ENCODE assay signal across 7 mouse cellular contexts in the genomic region with DNA sequence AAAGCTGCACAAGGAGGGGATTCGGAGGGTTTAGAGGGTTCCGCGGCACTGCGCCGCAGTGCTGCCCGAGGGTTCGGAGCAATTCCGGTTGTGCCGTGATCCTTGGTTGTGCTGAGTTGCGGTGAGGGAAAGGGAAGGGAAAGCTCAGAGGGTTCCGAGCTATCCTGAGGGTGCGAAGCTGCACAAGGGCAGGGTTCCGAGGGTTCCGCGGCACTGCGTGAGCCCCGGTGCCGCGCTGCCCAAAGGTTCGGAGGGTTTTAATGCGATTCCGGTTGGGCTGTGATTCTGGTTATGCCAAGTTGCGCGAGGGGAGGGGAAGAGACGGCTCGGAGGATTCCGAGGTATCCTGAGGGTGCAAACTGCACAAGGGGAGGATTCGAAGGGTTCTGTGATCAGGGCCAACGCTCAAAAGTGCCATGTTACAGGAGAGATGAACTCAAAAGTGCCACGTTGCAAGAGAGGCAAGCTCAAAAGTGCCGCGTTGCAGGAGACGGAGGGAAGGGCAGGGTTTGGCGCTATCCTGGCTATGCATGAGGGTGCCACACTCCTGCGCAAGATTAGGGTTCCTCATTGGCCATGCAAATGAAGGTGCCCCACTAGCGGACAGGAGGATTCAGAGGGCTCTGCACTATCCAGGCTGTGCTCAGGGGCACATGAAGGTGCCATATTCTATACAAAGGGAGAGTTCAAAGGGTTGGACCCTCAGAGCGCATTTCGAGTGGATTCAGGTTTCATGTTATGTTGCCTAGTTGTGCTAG. TPM values are rescaled to one million over a fixed set of nuclear protein-coding genes. Genes with fewer than 3 reads are reported as not detected.
A peak's percentile ranks its signal among the peaks of the same experiment; 100 is the strongest.
DNase-seq lines count a peak whose midpoint lies in the region; ATAC-seq and TF ChIP-seq lines count a peak whose summit lies in the region.

No protein-coding gene starts in this region.

- peak overlapping the region; percentile 64 for H3K4me2 ChIP-seq in hindbrain, embryonic 13.5 days

- DNase-seq in right cerebral cortex, postnatal 14 days, result peak; percentile 19
- no peak for DNase-seq in right cerebral cortex, postnatal 36 days (ENCODE audit: low spot score in 2 of 2)
- peak; percentile 35 for DNase-seq in mesoderm, embryonic 11.5 days (ENCODE audit: low read depth, low spot score)
- no peak for DNase-seq in spleen, adult 18-20 months

- no peaks in the 10 kb centered on the region for H3K27me3 ChIP-seq in hindbrain, embryonic 13.5 days

- H3K27ac ChIP-seq in cortical plate, adult 2 months (ENCODE audit: insufficient read depth, low read length), result no peak overlapping the region
- no peak overlapping the region for H3K27ac ChIP-seq in hindbrain, embryonic 13.5 days

- peak overlapping the region; percentile 71 for H3K9ac ChIP-seq in hindbrain, embryonic 13.5 days

- peak overlapping the region; percentile 38 for H3K4me3 ChIP-seq in cortical plate, adult 2 months (ENCODE audit: insufficient read depth, low read length)
- peak overlapping the region; percentile 46 for H3K4me3 ChIP-seq in hindbrain, embryonic 13.5 days

- TF ChIP-seq CTCF in cortical plate, adult 2 months (IDR thresholded peaks at IDR 0.05; ENCODE audit: extremely low read depth, insufficient read depth, low read length), result no peak

- 58% methylated on average over 38 of the region's 38 CpGs for WGBS in hindbrain, embryonic 13.5 days

- peak; percentile 37 for ATAC-seq in hindbrain, embryonic 13.5 days (ENCODE audit: low FRiP score)
- no peak for ATAC-seq in monocyte, adult 5-6 weeks (replicated peaks; ENCODE audit: insufficient number of reproducible peaks, low FRiP score, low TSS enrichment, poor library complexity, severe bottlenecking)

- peaks cover 88% of the 10 kb centered on the region for H3K36me3 ChIP-seq in hindbrain, embryonic 13.5 days

- TF ChIP-seq POLR2A in cortical plate, adult 2 months (IDR thresholded peaks at IDR 0.05; ENCODE audit: extremely low read depth, insufficient read depth, low read length), result no peak

- no peaks in the 10 kb centered on the region for H3K4me1 ChIP-seq in cortical plate, adult 2 months (ENCODE audit: control insufficient read depth, insufficient read depth, low read length)
- 0 out of 2 replicates have a peak, but pooled peaks cover 12% of the 10 kb centered on the region for H3K4me1 ChIP-seq in hindbrain, embryonic 13.5 days (replicated peaks)

- H3K9me3 ChIP-seq in hindbrain, embryonic 13.5 days, result peaks cover 22% of the 10 kb centered on the region; the same call in 1 of the 2 replicates

RNA-seq across cellular contexts. Expression of a gene that starts 27.1 kb away (rescaled TPM):
- polyA plus RNA-seq in cortical plate, adult 2 months (2012; rRNA removed), result 10.9 and 11.1 TPM in 2 replicates
- 12.3 and 12.5 TPM in 2 replicates for polyA plus RNA-seq in hindbrain, embryonic 13.5 days (2015; fragmentation: Nextera tagmentation; extraction: Ambion mirVana)
- total RNA-seq in monocyte, adult 5-6 weeks (2017), result 19.7 to 53.8 TPM (median 24.1 TPM) in 3 replicates

Comparison
In these comparisons a context has a peak if more than half of its experiments do, and no peak if none do; other contexts are left out.
1. DNase-seq: peak in right cerebral cortex, postnatal 14 days (single experiment) and mesoderm, embryonic 11.5 days (single experiment); none in right cerebral cortex, postnatal 36 days (0 of 2) and spleen, adult 18-20 months (0 of 2).